ENCODE assay signal across 16 mouse cellular contexts in the genomic region with DNA sequence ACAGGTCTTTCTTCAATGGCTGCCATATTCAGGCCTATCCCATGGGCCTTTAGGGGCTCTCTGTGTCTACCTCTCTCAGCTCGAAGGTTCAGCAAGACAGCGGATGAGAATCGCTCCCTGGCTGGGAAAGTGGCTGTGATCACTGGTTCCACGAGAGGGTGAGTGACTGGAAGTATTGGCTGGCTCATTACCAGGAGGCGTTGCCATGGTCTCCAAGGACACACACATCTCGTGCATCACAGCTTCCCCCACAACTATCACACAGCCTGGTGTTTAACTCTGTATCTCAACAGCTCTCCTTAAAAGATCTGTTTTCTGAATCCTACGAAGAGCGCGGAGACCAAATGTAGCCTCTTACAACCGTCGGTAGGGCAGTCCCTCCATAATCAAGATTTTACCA. TPM values are rescaled to one million over a fixed set of nuclear protein-coding genes. Genes with fewer than 3 reads are reported as not detected.
DNase-seq lines count a peak whose midpoint lies in the region.
"Had no signal": no experiment of that assay in that cellular context is flagged by ENCODE, and none has a peak within 500 bp of the region (broad histone marks: within the 10 kb centered on the region; RNA-seq: fewer than 3 reads in every experiment).

No protein-coding gene starts in this region.

- intact Hi-C loops in left cerebral cortex, postnatal 36 days (cut with DNase I): no loop called here

- DNase-seq in heart, adult 11 months: peak; percentile 55
- DNase-seq in heart, adult 18-20 months: no peak
- DNase-seq in left cerebral cortex, postnatal 36 days (ENCODE audit: low spot score in 2 of 2): peak; percentile 8 to 9
- no peak for DNase-seq in left cerebral cortex, adult 8-10 months (ENCODE audit: low spot score in 2 of 2)
- peak; percentile 19 to 42 for DNase-seq in frontal cortex, postnatal 36 days (ENCODE audit: low spot score in 2 of 2)
- DNase-seq in right cerebral cortex, postnatal 14 days: peak; percentile 18
- DNase-seq in urinary bladder, postnatal 36 days (ENCODE audit: low spot score in 2 of 2): no peak
- DNase-seq: adrenal gland, adult 2 months; cerebellum, adult 11-12 months; cerebellum, adult 9-11 months; cerebellum, postnatal 36 days; gastrocnemius, postnatal 14 days; heart, postnatal 36 days had no signal

RNA-seq across cellular contexts. Expression of a gene that starts 12.8 kb away (rescaled TPM):
- total RNA-seq in heart, adult 18-20 months (2021): not detected
- not detected for total RNA-seq in left cerebral cortex, postnatal 36 days (2021)
- total RNA-seq in left cerebral cortex, adult 8-10 months (2022): not detected
- total RNA-seq: adrenal gland, adult 2 months; adrenal gland, postnatal 4 days; ES-E14; gastrocnemius, adult 18-20 months; heart, postnatal 36 days had no signal

Comparison
In these comparisons a context has a peak if more than half of its experiments do, and no peak if none do; other contexts are left out.
1. DNase-seq: peak in heart, adult 11 months (single experiment), left cerebral cortex, postnatal 36 days (2 of 2), frontal cortex, postnatal 36 days (2 of 2) and right cerebral cortex, postnatal 14 days (single experiment); none in heart, adult 18-20 months (0 of 2), left cerebral cortex, adult 8-10 months (0 of 2) and urinary bladder, postnatal 36 days (0 of 2).